Mouse (Mus musculus): ENCODE measurements around the gene Sesn1. TPM values are rescaled to one million over a fixed set of nuclear protein-coding genes. Genes with fewer than 3 reads are reported as not detected.

Gene Sesn1
- polyA plus RNA-seq, 1 experiment from 2014 or later = 31.7 TPM

- no peaks in the 10 kb centered on the region for H3K36me3 ChIP-seq
- ATAC-seq = no peak
- no peaks in the 10 kb centered on the region for H3K9me3 ChIP-seq
- no peaks in the 10 kb centered on the region for H3K27me3 ChIP-seq (replicated peaks)
- no peak overlapping the region for H3K9ac ChIP-seq
- H3K4me3 ChIP-seq (replicated peaks) = no peak overlapping the region
- H3K4me2 ChIP-seq (replicated peaks) = no peak overlapping the region
- H3K27ac ChIP-seq = no peak overlapping the region
- no peaks in the 10 kb centered on the region for H3K4me1 ChIP-seq (replicated peaks)
Observed at GRCm38 (mm10) chr10:41859820-41860219, 50.1 kb downstream of the Sesn1 start.

GRCm38 (mm10) chr10:41860275-41860688 is 50.5 kb downstream of the Sesn1 start:
- Histone ChIP-seq H3K9ac (no peak overlapping the region), H3K36me3 (no peaks in the 10 kb centered on the region), H3K27me3 (replicated peaks) (no peaks in the 10 kb centered on the region), H3K4me2 (replicated peaks) (no peak overlapping the region), H3K4me1 (replicated peaks) (no peaks in the 10 kb centered on the region), H3K27ac (no peak overlapping the region), H3K9me3 (no peaks in the 10 kb centered on the region), H3K4me3 (replicated peaks) (no peak overlapping the region)
- ATAC-seq = no peak
- WGBS = 84% methylated on average over 2 of the region's 2 CpGs

- Histone ChIP-seq H3K4me1 (replicated peaks) (no peaks in the 10 kb centered on the region), H3K4me3 (replicated peaks) (no peak overlapping the region), H3K4me2 (replicated peaks) (no peak overlapping the region), H3K36me3 (no peaks in the 10 kb centered on the region), H3K27me3 (replicated peaks) (no peaks in the 10 kb centered on the region), H3K9me3 (no peaks in the 10 kb centered on the region), H3K27ac (no peak overlapping the region), H3K9ac (no peak overlapping the region)
- 63% methylated on average over 2 of the region's 2 CpGs for WGBS
- no peak for ATAC-seq
Observed at GRCm38 (mm10) chr10:41863053-41863452, 53.3 kb downstream of the Sesn1 start.

GRCm38 (mm10) chr10:41866069-41866837 is 56.5 kb downstream of the Sesn1 start:
- H3K9ac ChIP-seq = no peak overlapping the region
- 0 out of 2 replicates have a peak, but pooled peaks cover 2% of the 10 kb centered on the region for H3K4me1 ChIP-seq (replicated peaks)
- no peak overlapping the region for H3K4me3 ChIP-seq (replicated peaks)
- no peak for ATAC-seq
- no peaks in the 10 kb centered on the region for H3K36me3 ChIP-seq
- no peak overlapping the region for H3K4me2 ChIP-seq (replicated peaks)
- 40% methylated on average over 3 of the region's 3 CpGs for WGBS
- no peak overlapping the region for H3K27ac ChIP-seq
- no peaks in the 10 kb centered on the region for H3K9me3 ChIP-seq
- no peaks in the 10 kb centered on the region for H3K27me3 ChIP-seq (replicated peaks)

- H3K27ac ChIP-seq = no peak overlapping the region
Observed at GRCm38 (mm10) chr10:41866838-41867154, 57.1 kb downstream of the Sesn1 start.

GRCm38 (mm10) chr10:41867956-41868355 is 58.2 kb downstream of the Sesn1 start:
- WGBS = 71% methylated on average over 5 of the region's 5 CpGs
- Histone ChIP-seq H3K36me3 (no peaks in the 10 kb centered on the region), H3K4me1 (replicated peaks) (0 out of 2 replicates have a peak, but pooled peaks cover 2% of the 10 kb centered on the region), H3K9ac (no peak overlapping the region), H3K4me3 (replicated peaks) (no peak overlapping the region), H3K27me3 (replicated peaks) (no peaks in the 10 kb centered on the region), H3K9me3 (no peaks in the 10 kb centered on the region), H3K4me2 (replicated peaks) (no peak overlapping the region), H3K27ac (no peak overlapping the region)
- no peak for ATAC-seq

More at GRCm38 (mm10) chr10:41866838-41867154, 57.1 kb downstream of the Sesn1 start:
- Histone ChIP-seq H3K9ac (no peak overlapping the region), H3K4me2 (replicated peaks) (no peak overlapping the region), H3K27me3 (replicated peaks) (no peaks in the 10 kb centered on the region), H3K4me1 (replicated peaks) (0 out of 2 replicates have a peak, but pooled peaks cover 2% of the 10 kb centered on the region), H3K9me3 (no peaks in the 10 kb centered on the region), H3K4me3 (replicated peaks) (no peak overlapping the region), H3K36me3 (no peaks in the 10 kb centered on the region)
- ATAC-seq = no peak

GRCm38 (mm10) chr10:41870101-41870500 is 60.4 kb downstream of the Sesn1 start:
- H3K4me3 ChIP-seq (replicated peaks) = no peak overlapping the region
- no peaks in the 10 kb centered on the region for H3K27me3 ChIP-seq (replicated peaks)
- H3K27ac ChIP-seq = no peak overlapping the region
- H3K4me2 ChIP-seq (replicated peaks) = no peak overlapping the region
- 0 out of 2 replicates have a peak, but pooled peaks cover 2% of the 10 kb centered on the region for H3K4me1 ChIP-seq (replicated peaks)
- ATAC-seq = no peak
- no peak overlapping the region for H3K9ac ChIP-seq
- H3K36me3 ChIP-seq = no peaks in the 10 kb centered on the region
- no peaks in the 10 kb centered on the region for H3K9me3 ChIP-seq
- 43% methylated on average over 2 of the region's 2 CpGs for WGBS

- Histone ChIP-seq H3K9ac (no peak overlapping the region), H3K9me3 (no peaks in the 10 kb centered on the region), H3K4me1 (replicated peaks) (0 out of 2 replicates have a peak, but pooled peaks cover 2% of the 10 kb centered on the region), H3K4me2 (replicated peaks) (no peak overlapping the region), H3K27me3 (replicated peaks) (no peaks in the 10 kb centered on the region), H3K36me3 (no peaks in the 10 kb centered on the region), H3K4me3 (replicated peaks) (no peak overlapping the region), H3K27ac (no peak overlapping the region)
- ATAC-seq = no peak
- 63% methylated on average over 2 of the region's 2 CpGs for WGBS
Observed at GRCm38 (mm10) chr10:41871564-41871963, 61.8 kb downstream of the Sesn1 start.

GRCm38 (mm10) chr10:41875624-41876023 is 65.9 kb downstream of the Sesn1 start:
- Histone ChIP-seq H3K4me3 (replicated peaks) (no peak overlapping the region), H3K27ac (no peak overlapping the region), H3K9ac (no peak overlapping the region), H3K36me3 (no peaks in the 10 kb centered on the region), H3K9me3 (no peaks in the 10 kb centered on the region), H3K4me1 (replicated peaks) (no peaks in the 10 kb centered on the region), H3K27me3 (replicated peaks) (no peaks in the 10 kb centered on the region), H3K4me2 (replicated peaks) (no peak overlapping the region)
- ATAC-seq = no peak

- H3K4me3 ChIP-seq (replicated peaks) = no peak overlapping the region
- H3K4me2 ChIP-seq (replicated peaks) = no peak overlapping the region
- no peak for ATAC-seq
- no peaks in the 10 kb centered on the region for H3K36me3 ChIP-seq
- H3K4me1 ChIP-seq (replicated peaks) = no peaks in the 10 kb centered on the region
- H3K27me3 ChIP-seq (replicated peaks) = no peaks in the 10 kb centered on the region
- no peak overlapping the region for H3K27ac ChIP-seq
- H3K9ac ChIP-seq = no peak overlapping the region
- 63% methylated on average over 11 of the region's 11 CpGs for WGBS
- H3K9me3 ChIP-seq = no peaks in the 10 kb centered on the region
Observed at GRCm38 (mm10) chr10:41878344-41878743, 68.6 kb downstream of the Sesn1 start.

GRCm38 (mm10) chr10:41879675-41880074 is 69.9 kb downstream of the Sesn1 start:
- Histone ChIP-seq H3K4me2 (replicated peaks) (no peak overlapping the region), H3K9me3 (no peaks in the 10 kb centered on the region), H3K27ac (no peak overlapping the region), H3K4me1 (replicated peaks) (no peaks in the 10 kb centered on the region), H3K27me3 (replicated peaks) (no peaks in the 10 kb centered on the region), H3K36me3 (no peaks in the 10 kb centered on the region), H3K4me3 (replicated peaks) (no peak overlapping the region), H3K9ac (no peak overlapping the region)
- ATAC-seq = no peak
- WGBS = 90% methylated on average over 1 of the region's 1 CpGs

GRCm38 (mm10) chr10:41880206-41880605 is 70.5 kb downstream of the Sesn1 start:
- H3K4me3 ChIP-seq (replicated peaks) = no peak overlapping the region
- H3K27ac ChIP-seq = no peak overlapping the region
- no peak for ATAC-seq
- no peaks in the 10 kb centered on the region for H3K27me3 ChIP-seq (replicated peaks)
- no peak overlapping the region for H3K9ac ChIP-seq
- WGBS = 38% methylated on average over 4 of the region's 4 CpGs
- H3K4me2 ChIP-seq (replicated peaks) = no peak overlapping the region
- H3K4me1 ChIP-seq (replicated peaks) = no peaks in the 10 kb centered on the region
- H3K9me3 ChIP-seq = no peaks in the 10 kb centered on the region
- no peaks in the 10 kb centered on the region for H3K36me3 ChIP-seq

- no peak overlapping the region for H3K4me2 ChIP-seq (replicated peaks)
- no peaks in the 10 kb centered on the region for H3K36me3 ChIP-seq
- no peaks in the 10 kb centered on the region for H3K27me3 ChIP-seq (replicated peaks)
- no peaks in the 10 kb centered on the region for H3K4me1 ChIP-seq (replicated peaks)
- 21% methylated on average over 1 of the region's 1 CpGs for WGBS
- no peaks in the 10 kb centered on the region for H3K9me3 ChIP-seq
- no peak overlapping the region for H3K9ac ChIP-seq
- ATAC-seq = no peak
- H3K27ac ChIP-seq = no peak overlapping the region
- H3K4me3 ChIP-seq (replicated peaks) = no peak overlapping the region
Observed at GRCm38 (mm10) chr10:41880777-41881176, 71.0 kb downstream of the Sesn1 start.
